Comparison of ENCODE assay signal across 8 mouse cellular contexts in the genomic region with DNA sequence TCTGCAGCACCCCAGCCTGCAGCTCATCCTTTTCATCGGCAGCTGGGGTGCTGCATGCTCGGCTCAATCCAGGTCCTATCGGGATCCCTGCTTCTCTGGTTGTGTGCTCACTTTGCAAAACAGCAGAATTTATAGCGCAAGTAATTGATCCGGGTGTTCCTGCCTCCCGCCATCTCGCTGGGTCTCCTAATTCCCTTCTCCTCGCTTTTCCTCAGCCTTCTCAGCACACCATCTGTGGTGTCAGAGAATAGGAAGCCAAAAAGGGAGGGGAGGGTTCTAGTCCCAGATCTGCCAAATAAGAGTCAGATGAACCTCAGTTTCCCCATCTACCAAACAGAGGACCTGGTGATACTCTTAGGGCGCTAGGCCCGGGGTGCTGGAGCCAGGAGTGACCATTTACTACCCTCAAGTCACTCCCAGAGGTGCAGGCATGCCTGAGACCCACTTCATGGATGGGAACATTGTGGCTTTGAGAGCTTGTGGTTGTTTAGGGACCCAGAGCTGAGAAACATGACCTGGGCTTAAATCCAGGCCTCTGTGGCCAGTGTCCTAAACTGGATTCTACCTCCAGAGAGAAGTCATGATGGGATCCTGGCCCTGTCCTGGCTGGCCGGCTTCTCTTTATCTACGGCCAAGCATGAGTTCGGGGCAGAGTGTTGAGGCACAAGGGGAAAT. TPM values are rescaled to one million over a fixed set of nuclear protein-coding genes. Genes with fewer than 3 reads are reported as not detected.
A peak's percentile ranks its signal among the peaks of the same experiment; 100 is the strongest.
DNase-seq lines count a peak whose midpoint lies in the region; ATAC-seq lines count a peak whose summit lies in the region.

No protein-coding gene starts in this region.

- H3K27ac ChIP-seq in lung, embryonic 16.5 days (ENCODE audit: low read length) = peak overlapping the region; percentile 98
- peak overlapping the region; percentile 98 for H3K27ac ChIP-seq in forebrain, embryonic 12.5 days
- H3K27ac ChIP-seq in limb, embryonic 10.5 days = peak overlapping the region; percentile 96
- peak overlapping the region; percentile 99 for H3K27ac ChIP-seq in neural tube, embryonic 15.5 days (replicated peaks)

- no peaks in the 10 kb centered on the region for H3K9me3 ChIP-seq in lung, embryonic 16.5 days (ENCODE audit: control insufficient read depth, low read length)
- no peaks in the 10 kb centered on the region for H3K9me3 ChIP-seq in forebrain, embryonic 12.5 days
- no peaks in the 10 kb centered on the region for H3K9me3 ChIP-seq in limb, embryonic 10.5 days (replicated peaks)
- H3K9me3 ChIP-seq in neural tube, embryonic 15.5 days (replicated peaks) = no peaks in the 10 kb centered on the region

- H3K4me3 ChIP-seq in lung, embryonic 16.5 days (ENCODE audit: low read length) = no peak overlapping the region
- no peak overlapping the region for H3K4me3 ChIP-seq in forebrain, embryonic 12.5 days (replicated peaks)
- H3K4me3 ChIP-seq in limb, embryonic 10.5 days = peak overlapping the region; percentile 61
- H3K4me3 ChIP-seq in neural tube, embryonic 15.5 days (replicated peaks) = no peak overlapping the region

- H3K4me1 ChIP-seq in lung, embryonic 16.5 days (replicated peaks; ENCODE audit: control insufficient read depth, insufficient read depth, low read length) = peaks cover 30% of the 10 kb centered on the region
- H3K4me1 ChIP-seq in forebrain, embryonic 12.5 days = peaks cover 33% of the 10 kb centered on the region
- peaks cover 58% of the 10 kb centered on the region for H3K4me1 ChIP-seq in limb, embryonic 10.5 days
- peaks cover 31% of the 10 kb centered on the region for H3K4me1 ChIP-seq in neural tube, embryonic 15.5 days

- no peak for DNase-seq in lung, postnatal 14 days
- DNase-seq in limb, embryonic 10.5 days (ENCODE audit: low spot score) = no peak
- no peak for DNase-seq in gastrocnemius, postnatal 10 days
- DNase-seq in embryo, embryonic 10.5 days (ENCODE audit: low spot score) = no peak
- no peak for DNase-seq in testis, postnatal 10 days (ENCODE audit: low spot score)

- no peaks in the 10 kb centered on the region for H3K27me3 ChIP-seq in lung, embryonic 16.5 days (ENCODE audit: control insufficient read depth, insufficient read depth, low read depth, low read length)
- no peaks in the 10 kb centered on the region for H3K27me3 ChIP-seq in forebrain, embryonic 12.5 days
- H3K27me3 ChIP-seq in limb, embryonic 10.5 days (ENCODE audit: low read depth, poor library complexity, severe bottlenecking) = no peaks in the 10 kb centered on the region
- H3K27me3 ChIP-seq in neural tube, embryonic 15.5 days (replicated peaks) = no peaks in the 10 kb centered on the region

- no peak overlapping the region for H3K4me2 ChIP-seq in lung, embryonic 16.5 days (ENCODE audit: low read depth, low read length)
- H3K4me2 ChIP-seq in forebrain, embryonic 12.5 days = no peak overlapping the region
- peak overlapping the region; percentile 67; the same call in 1 of the 2 replicates for H3K4me2 ChIP-seq in neural tube, embryonic 15.5 days

- peak overlapping the region; percentile 77 for H3K9ac ChIP-seq in lung, embryonic 16.5 days (ENCODE audit: low read length)
- H3K9ac ChIP-seq in forebrain, embryonic 12.5 days = peak overlapping the region; percentile 69
- H3K9ac ChIP-seq in neural tube, embryonic 15.5 days (replicated peaks) = peak overlapping the region; percentile 54

- WGBS in lung, embryonic 16.5 days = 73% methylated on average over 13 of the region's 13 CpGs
- WGBS in forebrain, embryonic 12.5 days = 79% methylated on average over 13 of the region's 13 CpGs
- 85% methylated on average over 13 of the region's 13 CpGs for WGBS in limb, embryonic 10.5 days
- 63% methylated on average over 13 of the region's 13 CpGs for WGBS in neural tube, embryonic 15.5 days

- ATAC-seq in lung, embryonic 16.5 days (ENCODE audit: low read depth) = no peak
- ATAC-seq in forebrain, embryonic 12.5 days (ENCODE audit: low FRiP score) = no peak
- ATAC-seq in neural tube, embryonic 15.5 days (ENCODE audit: low FRiP score) = no peak

- H3K36me3 ChIP-seq in lung, embryonic 16.5 days (ENCODE audit: control insufficient read depth, insufficient read depth, low read length) = no peaks in the 10 kb centered on the region
- H3K36me3 ChIP-seq in forebrain, embryonic 12.5 days (replicated peaks) = no peaks in the 10 kb centered on the region
- no peaks in the 10 kb centered on the region for H3K36me3 ChIP-seq in limb, embryonic 10.5 days
- no peaks in the 10 kb centered on the region for H3K36me3 ChIP-seq in neural tube, embryonic 15.5 days

RNA-seq across cellular contexts. Expression of a gene that starts 1.1 kb away (rescaled TPM):
- 0.69 and 1.6 TPM in 2 replicates for polyA plus RNA-seq in lung, embryonic 16.5 days (2015; fragmentation: Nextera tagmentation; extraction: Ambion mirVana)
- 0.47 and 0.67 TPM in 2 replicates for polyA plus RNA-seq in forebrain, embryonic 12.5 days (2016; fragmentation: Nextera tagmentation; extraction: Ambion mirVana)
- 0.55 and 0.95 TPM in 2 replicates for polyA plus RNA-seq in limb, embryonic 10.5 days (2016; fragmentation: Nextera tagmentation; extraction: Ambion mirVana)
- polyA plus RNA-seq in neural tube, embryonic 15.5 days (2015; fragmentation: Nextera tagmentation; extraction: Ambion mirVana) = 0.31 and 0.83 TPM in 2 replicates
- 1 to 10 TPM; 5.3 to 5.9 TPM for total RNA-seq in gastrocnemius, postnatal 10 days (2021)
